Mouse (Mus musculus): ENCODE data around the gene Ankrd22. TPM values are rescaled to one million over a fixed set of nuclear protein-coding genes. Genes with fewer than 3 reads are reported as not detected.

Ankrd22 gene
- polyA plus RNA-seq, 1 experiment, result not detected

DNA sequence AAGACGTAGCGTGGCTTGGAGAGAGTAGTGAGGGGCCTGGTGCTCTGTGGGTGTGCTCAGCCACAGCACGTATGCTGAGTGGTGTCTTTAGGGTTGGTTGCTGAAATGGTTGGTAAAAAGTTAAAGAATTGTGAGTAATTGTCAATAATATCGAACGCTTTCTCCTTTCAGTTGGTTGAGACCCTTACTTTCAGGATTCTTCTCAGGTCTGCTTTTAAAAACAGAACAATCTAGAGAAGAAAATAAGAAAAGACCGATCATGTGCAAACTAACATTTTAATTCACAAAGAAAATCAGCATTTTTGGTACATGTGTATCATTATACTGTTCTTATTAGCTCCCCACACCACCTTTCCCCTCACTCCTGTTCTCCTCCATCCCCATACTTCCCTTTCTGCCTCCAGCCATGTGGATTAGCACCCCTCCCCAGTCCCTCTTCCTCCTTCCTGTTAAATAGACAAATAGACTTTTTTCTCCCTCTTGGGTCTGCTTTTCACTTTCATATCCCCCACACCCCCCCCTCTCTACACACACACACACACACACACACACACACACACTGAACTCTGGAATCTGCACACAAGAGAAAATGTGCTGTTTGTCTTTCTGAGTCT is 28.4 kb upstream of the Ankrd22 start:
- DNase-seq, result no peak
- Histone ChIP-seq H3K36me3 (ENCODE audit: control insufficient read depth, insufficient read depth, low read length) (no peaks in the 10 kb centered on the region), H3K4me3 (ENCODE audit: insufficient read depth, low read depth, low read length) (no peak overlapping the region), H3K4me1 (ENCODE audit: control insufficient read depth, insufficient read depth, low read length) (peaks cover 3% of the 10 kb centered on the region; the same call in 1 of the 2 replicates), H3K27me3 (replicated peaks; ENCODE audit: control insufficient read depth, insufficient read depth, low read length) (no peaks in the 10 kb centered on the region), H3K27ac (ENCODE audit: insufficient read depth, low read depth, low read length) (no peak overlapping the region)
- no peak for TF ChIP-seq CTCF (conservative IDR thresholded peaks at IDR 0.05; ENCODE audit: insufficient read depth, insufficient read length, low read depth, low read length)
- TF ChIP-seq POLR2A (IDR thresholded peaks at IDR 0.05; ENCODE audit: low read depth, low read length), result no peak
- 95% methylated on average over 6 of the region's 6 CpGs for WGBS

DNA sequence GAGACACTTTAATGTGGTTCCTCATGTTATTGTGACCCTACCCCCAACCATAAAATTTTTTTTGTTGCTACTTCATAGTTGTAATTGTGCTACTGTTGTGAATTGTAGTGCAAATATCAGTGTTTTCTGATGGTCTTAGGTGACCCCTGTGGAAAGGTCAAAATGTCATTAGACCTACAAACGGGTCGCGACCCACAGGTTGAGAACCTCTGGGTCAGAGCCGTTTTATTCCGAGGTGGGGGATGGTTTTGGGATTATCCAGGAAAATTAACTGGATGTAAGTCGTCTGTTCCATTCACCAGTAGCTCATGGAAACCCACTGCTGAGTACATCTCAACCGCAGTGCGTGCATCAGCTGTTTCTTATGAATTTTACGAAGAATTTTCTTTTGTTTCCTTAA is 27.8 kb upstream of the Ankrd22 start:
- 68% methylated on average over 9 of the region's 9 CpGs for WGBS
- H3K4me1 ChIP-seq (ENCODE audit: control insufficient read depth, insufficient read depth, low read length), result peaks cover 3% of the 10 kb centered on the region; the same call in 1 of the 2 replicates
- H3K27me3 ChIP-seq (replicated peaks; ENCODE audit: control insufficient read depth, insufficient read depth, low read length), result no peaks in the 10 kb centered on the region
- TF ChIP-seq CTCF (conservative IDR thresholded peaks at IDR 0.05; ENCODE audit: insufficient read depth, insufficient read length, low read depth, low read length) (no peak), POLR2A (IDR thresholded peaks at IDR 0.05; ENCODE audit: low read depth, low read length) (no peak)
- peak overlapping the region; percentile 61; the same call in 1 of the 2 replicates for H3K4me3 ChIP-seq (ENCODE audit: insufficient read depth, low read depth, low read length)
- H3K36me3 ChIP-seq (ENCODE audit: control insufficient read depth, insufficient read depth, low read length), result no peaks in the 10 kb centered on the region
- H3K27ac ChIP-seq (ENCODE audit: insufficient read depth, low read depth, low read length), result no peak overlapping the region
- DNase-seq, result no peak

DNA sequence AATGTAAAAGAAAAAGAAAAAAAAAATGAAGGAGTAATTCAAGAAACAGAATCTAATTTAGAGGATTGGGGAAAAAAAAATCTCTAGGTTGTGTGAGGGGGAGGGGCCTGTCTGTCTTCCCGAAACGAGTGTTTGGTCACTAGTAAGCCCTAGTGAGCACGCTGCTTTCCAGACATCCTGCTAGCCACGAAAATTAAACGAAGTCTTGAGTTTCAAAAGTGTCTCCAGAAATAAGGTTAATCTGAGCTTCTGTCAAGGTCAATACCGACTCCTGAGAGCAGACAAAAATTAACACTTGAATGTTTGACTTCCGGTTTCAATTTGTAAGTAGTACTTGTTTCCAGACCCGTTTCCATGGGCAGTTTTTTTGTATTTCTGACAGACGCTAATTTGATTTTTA is 27.3 kb upstream of the Ankrd22 start:
- 4% methylated on average over 9 of the region's 9 CpGs for whole genome bisulfite sequencing
- peak; percentile 33 for DNase-seq
- no peaks in the 10 kb centered on the region for H3K36me3 ChIP-seq (ENCODE audit: control insufficient read depth, insufficient read depth, low read length)
- no peaks in the 10 kb centered on the region for H3K27me3 ChIP-seq (replicated peaks; ENCODE audit: control insufficient read depth, insufficient read depth, low read length)
- H3K4me1 ChIP-seq (ENCODE audit: control insufficient read depth, insufficient read depth, low read length), result peaks cover 2% of the 10 kb centered on the region; the same call in 1 of the 2 replicates
- no peak overlapping the region; the same call in 1 of the 2 replicates for H3K27ac ChIP-seq (ENCODE audit: insufficient read depth, low read depth, low read length)
- H3K4me3 ChIP-seq (ENCODE audit: insufficient read depth, low read depth, low read length), result peak overlapping the region; percentile 61
- TF ChIP-seq POLR2A (IDR thresholded peaks at IDR 0.05; ENCODE audit: low read depth, low read length), result no peak
- no peak for TF ChIP-seq CTCF (conservative IDR thresholded peaks at IDR 0.05; ENCODE audit: insufficient read depth, insufficient read length, low read depth, low read length)

DNA sequence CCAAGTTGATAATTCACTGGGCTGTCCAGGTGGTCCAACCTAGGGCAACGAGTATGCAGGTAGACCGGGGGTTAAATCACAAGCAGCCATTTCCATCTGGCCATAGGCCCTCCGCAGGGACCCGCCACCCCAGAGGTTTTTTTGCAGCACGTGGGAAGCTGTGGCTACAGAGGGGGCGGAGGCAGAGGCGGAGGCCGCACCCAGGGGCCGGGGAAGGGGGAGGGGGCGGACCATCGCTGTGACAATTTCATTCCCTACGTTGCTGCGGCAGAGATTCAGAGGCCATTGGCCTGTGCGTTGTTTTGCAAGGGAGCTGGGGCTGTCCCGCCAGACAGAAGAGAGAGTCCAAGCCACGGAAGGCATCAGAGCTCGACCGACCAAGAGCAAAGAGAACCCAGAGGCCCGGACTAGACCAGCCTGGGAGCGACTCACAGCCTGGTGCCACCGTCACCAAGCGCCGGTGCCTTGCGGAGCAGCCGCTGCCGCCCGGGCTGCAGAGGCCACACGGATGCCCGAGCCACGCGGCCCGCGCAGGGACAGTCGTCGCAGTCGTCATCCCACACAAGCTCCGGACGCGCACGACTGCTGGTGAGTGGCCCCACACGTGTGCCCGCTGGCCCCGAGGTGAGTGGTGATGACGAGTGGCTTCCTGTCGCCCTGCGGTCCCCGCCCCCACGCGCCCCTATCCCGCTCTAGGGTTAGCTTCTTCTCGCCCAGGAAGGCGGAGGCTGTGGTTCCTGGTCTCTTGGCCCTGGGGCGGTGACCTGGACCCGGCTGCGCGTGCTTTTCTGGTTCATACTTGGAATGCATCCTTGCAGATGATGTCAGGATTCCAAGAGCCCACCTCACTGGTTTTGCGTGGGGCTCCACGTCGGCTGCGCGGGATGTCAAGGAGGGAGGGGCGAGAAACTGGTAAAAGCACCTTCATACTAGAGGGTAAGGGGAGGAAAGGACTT is 26.4 kb upstream of the Ankrd22 start, which contains the start of gene Stambpl1:
Gene Stambpl1 (plus strand): TSS at position 222 of the 956 bp plus-strand sequence.
- Histone ChIP-seq H3K36me3 (ENCODE audit: control insufficient read depth, insufficient read depth, low read length) (no peaks in the 10 kb centered on the region), H3K27me3 (replicated peaks; ENCODE audit: control insufficient read depth, insufficient read depth, low read length) (no peaks in the 10 kb centered on the region), H3K4me3 (ENCODE audit: insufficient read depth, low read depth, low read length) (peak within 1 kb of the TSS; percentile 61), H3K27ac (ENCODE audit: insufficient read depth, low read depth, low read length) (peak within 1 kb of the TSS; percentile 29; the same call in 1 of the 2 replicates), H3K4me1 (ENCODE audit: control insufficient read depth, insufficient read depth, low read length) (no peaks in the 10 kb centered on the region)
- DNase-seq, result peak; percentile 70
- TF ChIP-seq POLR2A (IDR thresholded peaks at IDR 0.05; ENCODE audit: low read depth, low read length) (no peak), CTCF (conservative IDR thresholded peaks at IDR 0.05; ENCODE audit: insufficient read depth, insufficient read length, low read depth, low read length) (no peak)
- under 1% methylated on average over 62 of the region's 62 CpGs for WGBS

DNA sequence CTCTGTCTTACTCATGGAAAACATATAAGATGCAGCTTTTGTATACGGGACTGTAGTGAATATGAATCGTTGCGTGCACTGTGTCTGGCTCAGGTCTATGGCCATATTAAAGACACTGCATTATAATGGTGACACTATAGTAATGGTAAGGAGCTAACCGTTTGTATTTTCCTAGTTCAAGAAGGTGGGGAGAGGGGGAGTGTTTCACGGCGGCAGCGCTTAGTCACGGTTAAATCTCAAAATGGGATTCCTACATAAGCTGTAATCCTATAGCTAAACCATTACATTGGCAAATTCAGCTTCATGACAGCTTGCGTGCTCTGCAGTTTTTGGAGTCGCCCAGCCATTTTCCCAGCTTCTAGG is 25.8 kb upstream of the Ankrd22 start:
- H3K27me3 ChIP-seq (replicated peaks; ENCODE audit: control insufficient read depth, insufficient read depth, low read length), result no peaks in the 10 kb centered on the region
- WGBS, result 52% methylated on average over 10 of the region's 10 CpGs
- TF ChIP-seq POLR2A (IDR thresholded peaks at IDR 0.05; ENCODE audit: low read depth, low read length) (no peak), CTCF (conservative IDR thresholded peaks at IDR 0.05; ENCODE audit: insufficient read depth, insufficient read length, low read depth, low read length) (no peak)
- H3K4me3 ChIP-seq (ENCODE audit: insufficient read depth, low read depth, low read length), result peak overlapping the region; percentile 61
- no peaks in the 10 kb centered on the region for H3K36me3 ChIP-seq (ENCODE audit: control insufficient read depth, insufficient read depth, low read length)
- no peak overlapping the region for H3K27ac ChIP-seq (ENCODE audit: insufficient read depth, low read depth, low read length)
- no peak for DNase-seq
- no peaks in the 10 kb centered on the region for H3K4me1 ChIP-seq (ENCODE audit: control insufficient read depth, insufficient read depth, low read length)

DNA sequence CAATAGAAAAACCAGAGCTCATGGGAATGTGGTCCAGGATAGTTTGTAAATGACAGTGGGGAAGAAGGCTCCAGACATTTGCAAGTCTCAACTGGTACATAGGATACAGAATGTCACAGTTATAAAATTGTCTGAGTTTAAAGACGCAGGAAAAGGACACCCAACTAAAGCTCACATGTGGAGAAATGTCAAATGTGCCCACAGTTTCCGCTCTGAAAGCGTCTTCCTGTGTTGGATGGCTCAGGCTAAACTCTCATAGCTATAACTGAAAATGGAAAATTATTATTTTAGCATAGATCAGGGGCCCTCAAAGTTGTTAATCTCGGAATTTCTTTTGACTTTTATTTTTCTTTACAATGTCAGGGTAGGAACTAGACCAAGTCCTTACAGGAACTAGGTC is 21.0 kb upstream of the Ankrd22 start:
- 87% methylated on average over 4 of the region's 4 CpGs for WGBS
- H3K27ac ChIP-seq (ENCODE audit: insufficient read depth, low read depth, low read length), result no peak overlapping the region
- H3K27me3 ChIP-seq (replicated peaks; ENCODE audit: control insufficient read depth, insufficient read depth, low read length), result no peaks in the 10 kb centered on the region
- no peak for DNase-seq
- H3K36me3 ChIP-seq (ENCODE audit: control insufficient read depth, insufficient read depth, low read length), result no peaks in the 10 kb centered on the region
- TF ChIP-seq CTCF (conservative IDR thresholded peaks at IDR 0.05; ENCODE audit: insufficient read depth, insufficient read length, low read depth, low read length) (no peak), POLR2A (IDR thresholded peaks at IDR 0.05; ENCODE audit: low read depth, low read length) (no peak)
- H3K4me1 ChIP-seq (ENCODE audit: control insufficient read depth, insufficient read depth, low read length), result no peaks in the 10 kb centered on the region
- H3K4me3 ChIP-seq (ENCODE audit: insufficient read depth, low read depth, low read length), result no peak overlapping the region

DNA sequence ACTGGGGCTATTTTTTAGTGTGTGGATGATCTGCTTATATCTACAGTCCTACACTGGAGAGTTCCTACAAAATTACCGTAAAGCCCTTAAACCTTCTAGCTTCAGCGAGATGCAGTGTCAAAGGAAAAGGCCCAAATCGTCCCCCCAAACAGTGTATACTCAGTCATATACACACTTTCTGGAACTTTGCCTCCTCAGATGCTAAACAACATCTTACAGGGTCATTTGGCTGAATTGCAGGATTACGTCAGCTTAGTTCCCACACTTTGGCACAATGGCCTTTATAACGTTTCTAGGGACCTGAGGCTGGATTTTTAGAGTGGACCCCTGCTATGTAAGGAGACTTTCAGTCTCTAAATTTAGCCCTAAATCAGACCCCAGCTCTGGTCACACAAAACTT is 16.6 kb upstream of the Ankrd22 start:
- no peak for DNase-seq
- 74% methylated on average over 5 of the region's 5 CpGs for WGBS
- no peaks in the 10 kb centered on the region for H3K36me3 ChIP-seq (ENCODE audit: control insufficient read depth, insufficient read depth, low read length)
- no peak for TF ChIP-seq POLR2A (IDR thresholded peaks at IDR 0.05; ENCODE audit: low read depth, low read length)
- TF ChIP-seq CTCF (conservative IDR thresholded peaks at IDR 0.05; ENCODE audit: insufficient read depth, insufficient read length, low read depth, low read length), result no peak
- no peak overlapping the region for H3K4me3 ChIP-seq (ENCODE audit: insufficient read depth, low read depth, low read length)
- no peaks in the 10 kb centered on the region for H3K4me1 ChIP-seq (ENCODE audit: control insufficient read depth, insufficient read depth, low read length)
- no peaks in the 10 kb centered on the region for H3K27me3 ChIP-seq (replicated peaks; ENCODE audit: control insufficient read depth, insufficient read depth, low read length)
- H3K27ac ChIP-seq (ENCODE audit: insufficient read depth, low read depth, low read length), result no peak overlapping the region
